Mouse (Mus musculus): ENCODE results near the gene Ccdc54. TPM values are rescaled to one million over a fixed set of nuclear protein-coding genes. Genes with fewer than 3 reads are reported as not detected.

Ccdc54 gene
- total and polyA plus RNA-seq, 3 experiments = not detected

GRCm38 (mm10) chr16:50600665-50601064 lies 9.7 kb upstream of the Ccdc54 start:
- dilution Hi-C loops (cut with MboI; ENCODE audit: extremely low pct_ligation_motif_present, extremely low pct_unique_long_range_greater_than_20kb, low sequenced_read_pairs) = no loop called here
- Histone ChIP-seq H3K27ac (ENCODE audit: insufficient read depth, low read depth) (no peak overlapping the region), H3K79me2 (replicated peaks; ENCODE audit: control insufficient read depth, extremely low read depth, insufficient read depth, poor library complexity, severe bottlenecking) (no peaks in the 10 kb centered on the region), H3K9me3 (replicated peaks; ENCODE audit: low read length) (no peaks in the 10 kb centered on the region), H3K4me1 (ENCODE audit: control insufficient read depth in 1 of 2, insufficient read depth in 2 of 2) (peaks cover 3 to 4% of the 10 kb centered on the region in 2 experiments; a peak in 1 of 4 replicates), H3K4me2 (ENCODE audit: insufficient read depth, low read depth, poor library complexity, severe bottlenecking) (no peak overlapping the region), H3K27me3 (replicated peaks) (no peaks in the 10 kb centered on the region), H3K4me3 (replicated peaks in 1 of 3; ENCODE audit: low read depth in 2 of 3, low read length in 2 of 3, poor library complexity in 1 of 3) (no peak overlapping the region), H3K9ac (ENCODE audit: insufficient read depth, low read depth) (no peak overlapping the region), H3K36me3 (replicated peaks in 1 of 2; ENCODE audit: control insufficient read depth in 1 of 2, insufficient read depth in 1 of 2, low read length in 1 of 2) (no peaks in the 10 kb centered on the region)
- TF ChIP-seq SMC3 (IDR thresholded peaks at IDR 0.05; ENCODE audit: low read depth, low read length) (no peak), RCOR1 (conservative IDR thresholded peaks at IDR 0.05; ENCODE audit: low read depth, low read length) (no peak), PAX5 (IDR thresholded peaks at IDR 0.05; ENCODE audit: low read length) (no peak), CTCF (conservative IDR thresholded peaks at IDR 0.05 in 1 of 2, IDR thresholded peaks at IDR 0.05 in 1 of 2; ENCODE audit: low read depth in 2 of 2, low read length in 2 of 2) (no peak), TCF12 (IDR thresholded peaks at IDR 0.05; ENCODE audit: low read depth, low read length) (no peak), MAFK (IDR thresholded peaks at IDR 0.05; ENCODE audit: insufficient replicate concordance, low read length) (no peak), CHD2 (IDR thresholded peaks at IDR 0.05; ENCODE audit: low read length) (no peak), POLR2AphosphoS2 (IDR thresholded peaks at IDR 0.05; ENCODE audit: low read depth, low read length) (no peak), JUN (IDR thresholded peaks at IDR 0.05; ENCODE audit: insufficient read depth, low read depth, low read length) (no peak), USF1 (IDR thresholded peaks at IDR 0.05; ENCODE audit: low read depth, low read length) (no peak), ZC3H11A (IDR thresholded peaks at IDR 0.05; ENCODE audit: low read depth, low read length) (no peak), SIN3A (IDR thresholded peaks at IDR 0.05; ENCODE audit: low read length) (no peak), GABPA (IDR thresholded peaks at IDR 0.05; ENCODE audit: insufficient replicate concordance, low read depth, low read length) (no peak), NRF1 (IDR thresholded peaks at IDR 0.05; ENCODE audit: low read depth, low read length) (no peak), IRF4 (IDR thresholded peaks at IDR 0.05; ENCODE audit: low read depth, low read length) (no peak), ZNF384 (IDR thresholded peaks at IDR 0.05; ENCODE audit: low read depth, low read length) (no peak)
- in situ Hi-C loops (cut with MboI; ENCODE audit: low pct_ligation_motif_present, low pct_unique_long_range_greater_than_20kb, low sequenced_read_pairs) = no loop called here
- DNase-seq (ENCODE audit: extremely low read depth) = no peak

GRCm38 (mm10) chr16:50596679-50597078 lies 5.7 kb upstream of the Ccdc54 start:
- H3K4me3 ChIP-seq (replicated peaks in 1 of 3; ENCODE audit: low read depth in 2 of 3, low read length in 2 of 3, poor library complexity in 1 of 3) = no peak overlapping the region

More at GRCm38 (mm10) chr16:50596679-50597078, 5.7 kb upstream of the Ccdc54 start:
- Histone ChIP-seq H3K36me3 (replicated peaks in 1 of 2; ENCODE audit: control insufficient read depth in 1 of 2, insufficient read depth in 1 of 2, low read length in 1 of 2) (no peaks in the 10 kb centered on the region), H3K27me3 (replicated peaks) (no peaks in the 10 kb centered on the region), H3K27ac (ENCODE audit: insufficient read depth, low read depth) (no peak overlapping the region), H3K79me2 (replicated peaks; ENCODE audit: control insufficient read depth, extremely low read depth, insufficient read depth, poor library complexity, severe bottlenecking) (no peaks in the 10 kb centered on the region), H3K4me2 (ENCODE audit: insufficient read depth, low read depth, poor library complexity, severe bottlenecking) (peak overlapping the region; percentile 22; the same call in 1 of the 2 replicates), H3K9ac (ENCODE audit: insufficient read depth, low read depth) (no peak overlapping the region), H3K4me1 (ENCODE audit: control insufficient read depth in 1 of 2, insufficient read depth in 2 of 2) (peaks cover 3 to 4% of the 10 kb centered on the region in 2 experiments; a peak in 1 of 4 replicates), H3K9me3 (replicated peaks; ENCODE audit: low read length) (no peaks in the 10 kb centered on the region)
- TF ChIP-seq GABPA (IDR thresholded peaks at IDR 0.05; ENCODE audit: insufficient replicate concordance, low read depth, low read length) (no peak), ETS1 (conservative IDR thresholded peaks at IDR 0.05; ENCODE audit: low read depth, low read length) (no peak), TBP (conservative IDR thresholded peaks at IDR 0.05; ENCODE audit: low read depth, low read length) (no peak), USF1 (IDR thresholded peaks at IDR 0.05; ENCODE audit: low read depth, low read length) (no peak), ZC3H11A (IDR thresholded peaks at IDR 0.05; ENCODE audit: low read depth, low read length) (no peak), MXI1 (IDR thresholded peaks at IDR 0.05; ENCODE audit: low read depth, low read length) (no peak), MAFK (IDR thresholded peaks at IDR 0.05; ENCODE audit: insufficient replicate concordance, low read length) (no peak), BHLHE40 (IDR thresholded peaks at IDR 0.05; ENCODE audit: low read depth, low read length) (no peak), JUN (IDR thresholded peaks at IDR 0.05; ENCODE audit: insufficient read depth, low read depth, low read length) (no peak), CTCF (conservative IDR thresholded peaks at IDR 0.05 in 1 of 2, IDR thresholded peaks at IDR 0.05 in 1 of 2; ENCODE audit: low read depth in 2 of 2, low read length in 2 of 2) (no peak)
- no peak for DNase-seq (ENCODE audit: extremely low read depth)
- in situ Hi-C loops (cut with MboI; ENCODE audit: low pct_ligation_motif_present, low pct_unique_long_range_greater_than_20kb, low sequenced_read_pairs) (no loop called here), dilution Hi-C loops (cut with MboI; ENCODE audit: extremely low pct_ligation_motif_present, extremely low pct_unique_long_range_greater_than_20kb, low sequenced_read_pairs) (no loop called here)

All from CH12.LX (cell line).